Mouse (Mus musculus) lung, postnatal 14 days (tissue): ENCODE measurements at regions not wholly inside any gene's neighbourhood (a gene's known extent, or its start where the extent isn't known, plus 50 kb on each side); places are given as distances from the start of the nearest gene placed in this dataset.
A peak's percentile ranks its signal among the peaks of the same experiment; 100 is the strongest.

Source experiments
- DNase-seq: peaks from one replicate; pipeline ENCODE4 v3.0.0; 2021

DNA sequence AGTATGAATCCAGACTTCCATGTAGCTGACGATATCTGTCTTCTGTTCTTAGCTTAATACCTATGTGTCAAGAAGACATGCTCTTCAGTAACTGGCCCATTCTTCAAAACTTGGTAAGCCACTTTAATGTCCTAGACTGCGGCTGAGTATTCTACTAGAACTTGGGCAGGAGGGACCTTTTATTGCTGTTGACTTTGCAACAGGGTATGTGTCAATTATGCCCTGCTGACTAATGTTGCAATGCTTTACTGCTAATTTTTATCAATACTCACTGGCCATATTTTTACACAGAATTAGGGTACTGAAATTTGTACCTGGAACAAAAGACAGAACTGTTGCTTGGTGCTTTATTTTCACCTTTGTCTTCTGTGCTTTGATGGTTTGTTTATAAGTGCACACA lies 746.9 kb downstream of the Ppargc1a start:
- no peak for DNase-seq

DNA sequence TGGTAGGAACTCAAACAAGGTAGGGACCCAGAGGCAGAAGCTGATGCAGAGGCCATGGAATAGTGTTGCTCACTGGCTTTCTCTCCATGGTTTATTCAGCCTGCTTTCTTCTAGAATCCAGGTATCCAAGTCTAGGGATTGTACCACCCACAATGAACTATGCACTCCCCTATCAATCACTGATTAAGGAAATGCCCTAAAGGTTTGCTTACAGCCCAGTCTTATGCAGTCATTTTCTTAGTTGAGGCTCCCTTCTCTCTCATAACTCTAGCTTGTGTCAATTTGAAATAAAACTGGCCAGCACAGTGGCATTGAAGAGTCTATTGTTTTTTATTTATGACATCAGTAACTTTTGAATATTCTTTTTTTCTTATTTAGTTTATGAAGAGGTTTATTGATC lies 747.6 kb downstream of the Ppargc1a start:
- no peak for DNase-seq

DNA sequence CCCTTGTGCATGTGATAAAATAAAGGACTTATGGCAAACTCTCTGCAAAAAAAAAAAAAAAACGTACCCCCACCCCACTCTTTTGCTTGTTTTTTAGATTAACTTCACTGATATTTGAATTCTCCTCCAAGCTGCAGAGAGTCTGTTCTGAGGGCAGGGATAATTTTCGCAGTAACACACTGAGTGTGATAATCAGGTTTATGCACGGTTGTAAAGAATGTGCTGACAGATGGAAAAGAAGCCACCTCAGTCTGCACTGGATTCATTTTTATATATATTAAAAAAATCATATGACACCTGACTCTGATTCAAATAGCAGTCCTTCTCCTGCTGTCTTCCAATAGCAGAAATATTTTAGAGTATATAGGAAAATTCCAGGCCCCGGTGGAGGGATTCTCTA lies 736.5 kb upstream of the Adgra3 start:
- DNase-seq, result no peak

DNA sequence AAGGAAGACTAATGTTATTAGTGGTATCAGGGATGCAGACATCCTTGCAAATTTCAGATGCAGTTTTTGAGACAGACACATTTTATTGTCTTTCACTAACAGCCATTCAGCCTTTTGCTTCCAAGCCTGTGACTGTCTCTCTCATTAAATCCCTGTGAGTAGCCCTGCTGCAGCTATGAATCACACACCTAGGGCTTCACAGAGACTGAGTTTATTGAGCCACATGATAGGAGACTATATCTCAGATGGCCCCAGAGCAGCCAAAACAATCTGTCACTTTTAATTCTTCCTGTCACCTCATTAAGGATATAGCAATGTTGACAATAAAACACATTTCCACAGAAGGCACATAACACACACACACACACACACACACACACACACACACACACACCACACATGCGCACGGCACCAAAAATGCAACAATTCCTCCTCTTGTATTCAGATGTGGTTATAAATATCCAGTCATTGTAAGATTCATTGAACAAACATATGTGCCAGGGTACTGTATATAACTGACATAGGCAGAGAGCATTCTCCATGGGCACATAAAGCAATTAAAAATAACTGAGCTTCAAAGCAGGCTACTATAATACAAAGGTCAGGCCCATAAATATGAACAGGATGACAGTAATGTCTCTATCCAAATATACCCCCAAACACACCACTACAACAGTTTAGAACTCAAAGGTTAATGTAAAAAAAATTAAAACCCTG lies 735.8 kb upstream of the Adgra3 start:
- no peak for DNase-seq

DNA sequence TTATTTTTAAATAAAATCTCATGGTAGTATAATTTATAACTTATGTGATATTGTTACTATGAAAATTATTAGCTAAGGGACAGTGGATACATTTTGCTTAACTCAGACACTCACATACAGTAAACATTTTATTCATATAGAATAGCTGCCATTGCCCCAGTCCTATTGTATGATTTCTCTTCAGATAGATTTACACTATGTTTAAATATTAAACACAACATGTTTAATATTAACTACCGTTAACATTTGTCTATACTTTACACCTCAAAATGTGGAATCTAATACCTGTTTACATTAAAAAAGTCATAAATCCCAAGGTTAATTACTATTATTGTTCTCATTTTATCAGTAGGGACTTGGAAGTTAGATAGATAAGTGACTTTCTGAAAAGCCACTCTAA lies 734.8 kb upstream of the Adgra3 start:
- no peak for DNase-seq

DNA sequence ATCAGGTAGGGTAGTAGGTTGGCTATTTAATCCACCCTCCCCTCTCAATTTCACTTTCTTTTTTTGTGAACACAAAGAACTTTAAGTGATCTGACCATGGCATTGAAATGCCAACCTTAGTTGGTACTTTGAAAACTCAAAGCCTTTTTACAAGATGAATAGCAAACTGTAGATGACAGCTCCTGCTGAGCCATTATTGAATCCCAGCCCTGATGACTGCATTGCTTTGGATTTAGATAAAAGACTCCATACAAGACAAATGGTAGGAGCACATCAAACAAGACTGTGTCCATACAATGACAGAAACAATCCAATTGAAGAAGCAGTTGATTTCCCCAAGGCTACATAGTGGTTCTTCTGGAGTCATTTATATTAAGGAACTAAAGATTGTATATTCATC lies 726.5 kb upstream of the Adgra3 start:
- no peak for DNase-seq

DNA sequence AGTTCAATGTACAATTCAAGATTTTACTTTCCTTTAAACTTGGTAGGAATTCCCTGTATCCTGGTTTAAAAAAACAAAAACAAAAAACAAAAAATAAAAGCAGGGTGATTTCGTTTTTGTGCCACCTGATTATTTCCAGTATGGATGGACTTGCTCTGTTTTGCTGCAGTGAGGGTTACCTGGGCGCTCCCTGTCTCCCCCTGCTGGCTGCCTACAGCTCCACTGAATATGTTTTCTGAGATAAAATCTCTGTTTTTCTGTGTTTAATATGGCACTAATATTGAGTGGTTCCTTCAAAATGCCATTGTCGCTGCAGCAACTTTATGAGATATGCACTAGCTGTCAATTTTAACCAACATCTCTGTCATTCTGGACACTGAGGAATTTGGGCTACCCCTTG lies 720.3 kb upstream of the Adgra3 start:
- no peak for DNase-seq

DNA sequence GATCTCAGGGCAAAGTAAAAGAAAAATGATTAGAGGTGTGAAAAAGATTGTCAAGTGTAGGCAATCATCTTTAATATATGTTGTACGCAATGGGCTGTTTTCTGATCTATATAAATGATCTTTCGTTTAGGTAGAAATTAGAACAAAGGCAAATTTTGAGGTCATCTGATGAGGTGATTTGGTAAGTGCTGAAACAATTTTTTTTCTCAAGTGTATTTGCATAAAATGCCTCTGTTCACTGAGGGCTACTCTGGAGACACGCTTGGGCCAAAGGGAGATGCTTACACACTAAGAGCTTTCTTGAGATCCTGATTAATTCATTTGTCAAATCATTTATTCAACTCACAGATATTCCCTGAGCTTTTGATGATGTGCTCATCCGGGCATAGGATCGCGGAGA lies 719.4 kb upstream of the Adgra3 start:
- DNase-seq, result no peak

DNA sequence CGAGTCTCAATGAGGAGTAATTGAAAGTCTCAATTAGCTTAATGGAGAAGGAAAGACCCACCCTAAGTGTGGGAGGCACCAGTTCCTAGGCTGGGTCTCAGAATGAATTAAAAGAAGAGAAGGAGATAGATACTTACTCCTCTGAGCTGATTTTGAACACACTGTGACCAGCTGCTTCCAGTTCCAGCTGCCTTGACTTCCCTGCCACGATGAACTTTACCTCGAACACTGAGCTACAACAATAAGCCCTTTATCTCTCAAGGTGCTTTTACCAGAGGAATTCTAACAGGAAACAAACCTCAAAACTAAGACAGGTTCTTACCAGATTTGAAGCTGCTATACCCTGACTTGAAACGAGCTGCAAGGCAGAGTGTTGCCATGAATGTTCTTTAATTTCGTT lies 703.5 kb upstream of the Adgra3 start:
- DNase-seq, result no peak

DNA sequence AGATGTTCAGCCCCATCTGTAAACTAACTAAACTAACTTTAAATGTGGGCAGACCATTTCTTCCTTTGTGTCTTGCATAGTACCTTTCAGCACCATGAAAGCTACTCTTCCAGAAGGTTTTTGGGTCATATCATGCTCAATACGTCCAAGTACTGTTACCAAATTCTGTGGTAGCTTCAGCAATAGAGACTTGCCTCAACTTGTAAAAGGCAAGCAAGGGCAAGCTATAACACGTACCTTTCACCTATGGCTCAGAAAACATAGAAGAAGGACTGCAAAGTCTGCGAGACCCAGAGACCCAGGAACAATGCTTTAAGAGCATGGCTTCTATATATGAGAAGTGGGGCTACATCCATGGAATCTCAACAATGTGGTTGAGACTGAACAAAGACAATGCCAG lies 701.6 kb upstream of the Adgra3 start:
- no peak for DNase-seq

DNA sequence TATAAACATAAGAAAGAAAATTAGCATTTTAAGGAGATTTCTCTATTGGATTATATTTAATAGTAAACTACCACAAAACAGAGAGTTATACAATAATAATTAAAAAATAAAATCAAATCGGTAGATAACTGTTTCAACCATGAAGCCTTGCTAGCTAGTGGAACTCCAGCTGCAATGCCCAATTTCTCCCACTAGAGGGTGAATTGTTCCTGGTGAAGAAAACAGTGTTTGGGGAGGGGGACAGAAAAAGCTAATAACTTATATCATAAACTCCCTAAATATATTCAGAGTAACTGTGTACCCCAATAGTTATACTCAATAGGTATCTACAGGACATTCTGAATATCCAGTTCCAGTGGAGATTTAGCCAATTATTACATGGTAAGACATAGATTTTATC lies 694.0 kb upstream of the Adgra3 start:
- DNase-seq, result peak; percentile 25

DNA sequence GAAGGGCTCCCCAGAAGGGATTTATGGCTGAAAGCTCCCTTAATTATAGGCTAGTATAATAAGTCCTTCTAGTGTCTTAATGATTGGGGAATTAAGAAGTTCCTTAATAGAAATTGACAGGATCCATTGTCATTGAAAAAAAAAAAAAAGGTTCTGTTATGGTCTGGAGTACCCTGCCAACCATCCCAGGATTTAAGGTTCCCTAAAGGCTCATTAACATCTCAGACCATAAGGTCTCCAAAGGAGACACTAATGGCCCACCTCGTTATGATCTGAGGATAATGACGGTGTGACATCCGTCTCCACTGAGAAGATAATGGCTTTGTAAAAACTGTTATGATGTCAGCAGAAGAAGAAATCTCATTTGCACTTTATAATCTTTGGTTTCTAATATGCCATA lies 692.6 kb upstream of the Adgra3 start:
- DNase-seq, result no peak

DNA sequence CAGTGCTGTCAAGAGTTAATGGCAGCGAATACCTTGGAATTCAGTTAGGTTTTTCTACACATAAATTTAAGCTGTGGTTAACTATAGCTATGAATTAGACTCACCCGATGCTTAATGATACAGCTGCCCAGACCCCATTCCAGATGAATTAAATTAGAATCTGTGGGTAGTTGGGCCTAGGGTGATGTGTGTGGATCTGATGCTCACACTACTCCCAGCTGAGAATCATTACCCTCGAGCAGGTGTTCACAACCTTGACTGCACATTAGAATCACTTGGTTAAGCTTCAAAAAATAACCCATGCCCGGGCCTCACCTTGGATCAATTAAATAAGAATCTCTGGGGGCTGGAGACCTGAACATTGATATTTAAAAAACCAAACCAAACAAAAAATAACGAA lies 684.2 kb upstream of the Adgra3 start:
- no peak for DNase-seq

DNA sequence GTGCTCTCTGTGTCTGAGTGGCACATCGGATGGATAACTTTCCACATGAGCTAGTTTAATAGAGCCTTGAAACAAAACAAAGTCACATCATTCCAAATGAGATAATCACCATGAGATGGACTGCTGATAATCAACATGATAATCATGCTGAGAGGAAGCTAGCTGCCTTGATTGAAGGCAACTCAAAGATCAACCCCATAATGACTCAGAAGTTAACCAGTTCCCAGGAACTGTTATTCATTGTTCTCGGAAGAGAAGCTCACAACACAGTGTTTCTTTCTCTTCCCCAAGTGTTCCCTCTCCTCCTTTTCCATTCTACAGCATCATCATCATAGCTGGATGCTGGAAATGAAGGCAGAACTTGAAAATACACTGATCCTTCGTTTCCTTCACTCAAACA lies 674.9 kb upstream of the Adgra3 start:
- DNase-seq, result no peak

DNA sequence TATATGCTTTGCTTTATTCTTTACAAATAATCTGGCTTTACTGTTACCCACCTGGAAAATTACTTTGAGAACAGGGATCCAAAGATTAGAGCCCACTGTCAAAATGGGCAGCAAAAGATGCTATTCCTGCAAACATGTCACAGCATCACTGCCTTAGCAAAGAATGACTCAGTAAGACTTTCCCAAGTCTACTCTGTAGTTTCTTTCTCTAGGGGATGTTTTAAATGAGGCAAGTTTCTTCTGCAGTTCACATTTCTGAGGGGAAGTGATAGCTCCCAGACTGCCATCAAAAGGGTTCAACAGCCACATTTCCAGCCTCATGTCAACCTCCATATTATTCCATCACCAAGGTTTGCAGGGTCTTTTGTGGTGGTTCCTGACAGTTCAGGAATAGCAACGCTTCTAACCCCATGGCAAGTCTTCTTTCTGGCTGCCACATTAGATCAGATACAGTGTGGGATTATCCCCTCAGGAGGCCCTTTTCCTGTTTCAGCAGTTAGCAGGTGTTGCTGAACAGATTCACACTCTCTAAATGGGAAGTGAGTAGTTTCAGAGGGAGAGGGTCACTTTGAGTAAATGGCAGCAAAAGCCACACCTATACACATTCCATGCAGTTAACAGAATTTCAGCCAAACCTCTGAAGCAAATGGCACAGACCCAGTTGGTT lies 669.7 kb upstream of the Adgra3 start:
- no peak for DNase-seq

DNA sequence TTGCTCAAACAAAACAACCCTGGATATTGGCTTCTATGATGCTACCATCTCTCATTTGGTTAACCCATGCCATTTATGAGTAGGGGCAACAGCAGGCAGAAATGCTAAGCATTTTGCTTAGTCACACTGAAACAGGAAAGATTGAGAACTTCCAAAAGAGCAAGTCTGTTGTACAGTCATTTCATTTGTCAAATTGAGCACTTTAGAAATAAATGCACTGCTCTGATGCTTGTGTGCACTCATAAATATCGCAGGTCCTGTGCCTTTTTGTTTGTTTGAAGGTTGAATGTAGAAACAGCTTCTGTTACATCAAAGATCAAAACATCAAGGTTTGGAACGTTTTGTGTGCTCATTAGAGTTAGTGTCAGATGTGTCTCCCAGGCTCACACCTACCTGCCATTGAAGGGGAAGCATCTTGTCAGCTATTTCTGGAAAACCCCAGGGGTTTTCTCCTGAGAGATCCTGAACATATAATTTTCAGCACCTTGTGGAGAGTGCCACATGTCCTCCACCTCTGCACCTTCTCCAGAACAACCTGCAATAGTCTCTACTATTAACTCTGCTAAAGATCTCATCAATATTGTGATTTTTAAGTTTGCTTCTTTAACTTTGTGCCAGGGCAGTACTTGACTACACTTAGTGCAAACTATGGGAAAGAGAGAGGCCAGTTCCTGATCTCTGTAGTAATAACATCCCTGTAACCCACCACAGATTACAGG lies 648.3 kb upstream of the Adgra3 start:
- no peak for DNase-seq

DNA sequence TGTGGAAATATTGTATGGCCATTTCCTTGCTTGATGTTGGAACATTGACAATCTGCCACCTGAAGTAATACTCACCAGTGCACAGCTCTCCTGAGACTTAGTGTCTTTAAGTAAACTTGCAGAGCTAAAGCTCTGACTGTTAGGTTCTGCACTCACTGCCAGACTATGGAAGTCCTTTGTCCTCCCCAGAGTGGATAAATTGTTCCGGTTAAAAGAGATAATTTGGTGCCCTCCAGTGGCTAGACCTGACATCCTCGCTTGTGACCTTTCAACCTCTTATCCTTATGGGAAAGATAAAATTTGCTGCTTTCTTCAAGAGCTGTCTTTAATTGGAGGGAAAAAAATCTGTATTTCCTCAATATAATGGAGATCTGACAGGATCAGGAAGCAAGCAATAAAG lies 639.3 kb upstream of the Adgra3 start:
- no peak for DNase-seq

DNA sequence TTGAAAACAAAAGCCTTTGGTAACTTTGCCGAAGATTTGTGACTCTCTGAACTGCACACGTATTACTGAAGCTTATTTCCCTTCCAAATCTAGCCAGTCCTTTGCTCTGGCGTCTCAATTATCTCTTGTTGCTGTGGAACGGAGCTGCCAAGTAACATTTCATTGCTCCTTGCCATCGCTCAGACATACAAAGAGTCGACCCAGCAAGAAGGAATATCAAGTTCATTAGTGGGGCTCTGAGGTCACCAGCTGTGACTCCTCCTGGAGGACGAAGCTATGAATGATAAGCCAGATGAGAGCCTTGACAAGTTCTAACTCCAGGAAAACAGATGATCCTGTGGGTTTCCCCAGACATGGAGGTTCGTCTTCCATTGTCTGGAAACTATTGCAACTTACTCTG lies 638.8 kb upstream of the Adgra3 start:
- DNase-seq, result no peak

DNA sequence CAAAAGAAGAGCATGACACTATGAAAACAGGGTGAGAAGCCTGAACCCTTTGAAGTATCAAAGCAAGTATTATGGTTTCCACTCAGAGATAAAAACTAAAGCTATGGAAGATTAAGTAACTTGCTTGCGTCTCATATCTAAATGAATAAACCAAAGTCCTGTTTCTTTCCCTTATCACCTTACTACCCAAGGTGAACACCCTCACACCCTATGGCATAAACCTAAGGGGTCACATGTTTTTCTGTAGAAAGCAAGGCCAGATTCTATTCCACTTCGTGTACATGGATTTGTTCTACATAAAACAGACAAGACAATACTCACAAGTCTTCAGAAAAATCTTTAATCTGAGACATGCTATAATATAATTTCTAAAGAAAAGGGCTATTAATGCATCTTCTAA lies 629.6 kb upstream of the Adgra3 start:
- DNase-seq, result no peak

DNA sequence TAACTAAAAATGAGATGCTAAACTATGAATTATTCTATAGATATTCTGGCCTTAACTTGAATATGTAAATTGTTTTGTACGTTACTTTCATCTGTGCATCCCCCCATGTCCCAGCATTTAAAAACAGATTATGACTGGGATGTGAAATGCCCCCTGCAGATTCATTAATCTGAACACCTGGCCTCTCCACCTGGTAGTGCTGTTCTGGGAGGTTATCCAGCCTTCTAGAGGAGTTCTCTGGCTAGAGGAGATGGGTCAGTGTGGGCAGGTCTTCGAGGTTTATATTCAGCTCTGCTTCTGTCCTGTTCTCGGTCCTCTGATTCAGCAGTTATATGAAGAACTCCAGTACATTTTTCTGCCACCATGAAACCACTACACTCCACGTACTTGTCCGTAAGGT lies 625.2 kb upstream of the Adgra3 start:
- no peak for DNase-seq

DNA sequence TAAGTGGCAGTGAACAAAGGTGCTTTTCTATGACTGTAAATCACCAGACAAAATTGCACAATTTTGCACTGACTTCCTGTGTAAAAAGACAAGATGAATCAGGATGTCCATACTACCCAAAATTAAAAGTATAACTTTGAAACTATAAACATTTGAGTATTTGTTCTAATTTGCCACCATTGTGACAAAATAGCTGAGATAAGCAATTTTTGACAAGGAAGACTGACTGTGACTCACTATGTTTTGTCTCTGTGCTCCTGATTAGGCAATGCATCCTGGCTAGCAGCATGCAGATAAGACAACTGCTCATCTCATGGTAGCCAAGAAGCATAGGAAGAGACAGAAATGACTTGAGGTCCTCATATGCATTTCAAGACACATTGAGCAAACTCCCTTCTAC lies 577.7 kb upstream of the Adgra3 start:
- DNase-seq, result no peak

DNA sequence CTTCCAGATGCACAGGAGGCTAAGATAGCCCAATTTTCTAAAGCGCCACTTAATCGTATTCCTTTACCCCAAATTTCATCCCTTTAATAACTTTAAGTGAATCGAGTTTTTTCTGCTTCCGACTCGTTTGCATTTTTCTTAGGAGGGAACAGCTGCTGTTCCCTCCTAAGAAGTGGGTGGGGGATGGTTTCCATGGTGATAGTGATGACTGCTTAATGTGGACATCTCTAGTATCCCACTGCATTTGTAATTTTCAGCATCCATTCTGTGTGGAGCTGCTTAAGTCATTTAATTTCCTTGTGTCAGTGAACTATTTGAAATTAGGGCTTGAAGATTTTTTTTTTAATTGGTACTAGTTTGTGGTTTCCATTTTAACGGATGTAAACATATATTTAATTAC lies 567.8 kb upstream of the Adgra3 start:
- no peak for DNase-seq

DNA sequence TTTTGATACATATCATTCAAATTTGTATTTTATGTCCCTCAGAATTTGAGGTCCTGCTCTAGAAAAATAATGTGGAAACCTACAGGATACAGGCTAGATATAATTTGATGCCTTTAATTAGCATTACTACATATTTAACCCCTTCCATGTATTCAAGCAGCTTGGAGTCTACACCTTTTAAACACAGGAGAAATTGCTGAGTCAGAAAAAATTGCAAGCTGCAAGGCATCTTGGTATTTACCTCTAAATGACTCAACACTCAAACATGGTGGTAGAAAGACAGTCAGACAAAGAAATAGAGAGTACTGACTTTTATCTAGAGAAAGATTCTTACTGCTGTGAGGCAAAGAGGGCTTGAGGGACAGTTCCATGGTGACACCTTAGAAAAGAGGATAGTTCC lies 565.4 kb upstream of the Adgra3 start:
- DNase-seq, result no peak
